Comparison of ENCODE assay signal across 21 mouse cellular contexts in the genomic region with DNA sequence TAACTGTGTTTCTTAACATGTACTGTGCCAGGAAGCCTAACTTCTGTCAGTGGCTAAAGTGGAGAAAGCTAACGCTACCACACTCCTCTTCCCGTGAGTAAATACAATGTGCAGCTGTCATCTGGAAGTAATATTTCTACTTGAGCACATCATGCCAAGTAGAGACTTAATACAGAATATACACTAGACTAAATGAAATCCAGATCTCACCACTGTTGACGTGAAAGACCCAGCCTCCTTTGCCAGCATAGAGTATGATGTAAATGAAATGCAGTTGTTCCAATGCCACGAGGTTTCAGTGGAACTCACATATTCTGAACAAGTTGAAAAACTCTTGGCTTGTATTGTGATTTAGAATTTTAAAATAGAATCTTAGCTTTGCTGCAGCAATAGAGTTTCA.
DNase-seq lines count a peak whose midpoint lies in the region; ATAC-seq and TF ChIP-seq lines count a peak whose summit lies in the region.
"Had no signal": no experiment of that assay in that cellular context is flagged by ENCODE, and none has a peak within 500 bp of the region (broad histone marks: within the 10 kb centered on the region; RNA-seq: fewer than 3 reads in every experiment).

No protein-coding gene starts in this region.

- WGBS in embryonic facial prominence, embryonic 11.5 days, result 31% methylated on average over 4 of the region's 4 CpGs
- 44% methylated on average over 4 of the region's 4 CpGs for WGBS in embryonic facial prominence, embryonic 10.5 days
- WGBS in embryonic facial prominence, embryonic 12.5 days, result 27% methylated on average over 4 of the region's 4 CpGs
- 34% methylated on average over 4 of the region's 4 CpGs for WGBS in limb, embryonic 15.5 days
- WGBS in midbrain, embryonic 10.5 days, result 84% methylated on average over 4 of the region's 4 CpGs

- ATAC-seq in embryonic facial prominence, embryonic 11.5 days (replicated peaks; ENCODE audit: insufficient number of reproducible peaks, low FRiP score, low TSS enrichment, low read depth), result peak; percentile 81
- peak; percentile 85 for ATAC-seq in embryonic facial prominence, embryonic 12.5 days (ENCODE audit: insufficient number of reproducible peaks, insufficient read depth, low FRiP score, low TSS enrichment)
- peak; percentile 48; the same call in 1 of the 2 replicates for ATAC-seq in limb, embryonic 15.5 days (ENCODE audit: insufficient number of reproducible peaks, low FRiP score, low TSS enrichment, low read depth)
- ATAC-seq: forebrain, embryonic 16.5 days; hindbrain, embryonic 16.5 days; inflammation-experienced regulatory T-cells, adult 6 months; intestine, postnatal 0 days had no signal

- peak; percentile 85 for DNase-seq in embryonic facial prominence, embryonic 11.5 days (ENCODE audit: low spot score)
- DNase-seq in embryonic facial prominence, embryonic 10.5 days (ENCODE audit: low spot score), result no peak
- no peak for DNase-seq in spleen, adult 12 weeks (ENCODE audit: low spot score)
- DNase-seq in gastrocnemius, adult 2 months, result no peak
- DNase-seq in midbrain, embryonic 10.5 days (ENCODE audit: low spot score), result no peak
- DNase-seq: adrenal gland, postnatal 10 days; cerebellum, adult 11 months; cerebellum, adult 8-10 months; cerebellum, postnatal 14 days; gastrocnemius, postnatal 25 days had no signal

- no peak for TF ChIP-seq CTCF in embryonic fibroblast, embryonic 13.5 days (IDR thresholded peaks at IDR 0.05; ENCODE audit: borderline replicate concordance, insufficient read depth, low read length)
- no peak for TF ChIP-seq CTCF in gastrocnemius, adult 2 months (IDR thresholded peaks at IDR 0.05)

- intact Hi-C loops in gastrocnemius, adult 2 months (cut with DNase I), result no loop called here

- H3K4me3 ChIP-seq in embryonic facial prominence, embryonic 11.5 days (ENCODE audit: low read depth, low read length), result no peak overlapping the region
- no peak overlapping the region for H3K4me3 ChIP-seq in embryonic facial prominence, embryonic 10.5 days
- no peak overlapping the region for H3K4me3 ChIP-seq in embryonic facial prominence, embryonic 12.5 days
- no peak overlapping the region for H3K4me3 ChIP-seq in embryonic fibroblast, embryonic 13.5 days (ENCODE audit: insufficient read depth, low read length)
- no peak overlapping the region for H3K4me3 ChIP-seq in limb, embryonic 15.5 days
- H3K4me3 ChIP-seq in gastrocnemius, adult 2 months, result no peak overlapping the region
- no peak overlapping the region for H3K4me3 ChIP-seq in midbrain, embryonic 10.5 days
- H3K4me3 ChIP-seq: forebrain, embryonic 12.5 days; heart, embryonic 12.5 days; hindbrain, embryonic 12.5 days had no signal

- no peak for TF ChIP-seq POLR2A in embryonic fibroblast, embryonic 13.5 days (IDR thresholded peaks at IDR 0.05; ENCODE audit: low read depth, low read length)

- no peaks in the 10 kb centered on the region for H3K4me1 ChIP-seq in embryonic facial prominence, embryonic 11.5 days (ENCODE audit: control insufficient read depth, insufficient read depth, low read length)
- peaks cover 11% of the 10 kb centered on the region; the same call in 1 of the 2 replicates for H3K4me1 ChIP-seq in embryonic facial prominence, embryonic 10.5 days
- peaks cover 11% of the 10 kb centered on the region; the same call in 1 of the 2 replicates for H3K4me1 ChIP-seq in embryonic facial prominence, embryonic 12.5 days
- H3K4me1 ChIP-seq in embryonic fibroblast, embryonic 13.5 days (ENCODE audit: control insufficient read depth, insufficient read depth, low read length), result no peaks in the 10 kb centered on the region
- H3K4me1 ChIP-seq in limb, embryonic 15.5 days, result no peaks in the 10 kb centered on the region
- H3K4me1 ChIP-seq in midbrain, embryonic 10.5 days, result 0 out of 2 replicates have a peak, but pooled peaks cover 8% of the 10 kb centered on the region

- H3K27ac ChIP-seq in embryonic facial prominence, embryonic 11.5 days (replicated peaks; ENCODE audit: low read depth, low read length), result 0 out of 2 replicates have a peak overlapping the region, but pooled peaks have one; percentile 8
- H3K27ac ChIP-seq in embryonic facial prominence, embryonic 10.5 days (replicated peaks), result no peak overlapping the region
- H3K27ac ChIP-seq in embryonic facial prominence, embryonic 12.5 days, result peak overlapping the region; percentile 64
- H3K27ac ChIP-seq in embryonic fibroblast, embryonic 13.5 days (ENCODE audit: insufficient read depth, low read length), result peak overlapping the region; percentile 40; the same call in 1 of the 2 replicates
- peak overlapping the region; percentile 43; the same call in 1 of the 2 replicates for H3K27ac ChIP-seq in limb, embryonic 15.5 days
- no peak overlapping the region for H3K27ac ChIP-seq in gastrocnemius, adult 2 months
- H3K27ac ChIP-seq in midbrain, embryonic 10.5 days (replicated peaks), result no peak overlapping the region
- H3K27ac ChIP-seq: forebrain, embryonic 12.5 days; hindbrain, embryonic 12.5 days had no signal

- no peak overlapping the region for H3K4me2 ChIP-seq in embryonic facial prominence, embryonic 11.5 days (ENCODE audit: low read depth, low read length)
- no peak overlapping the region for H3K4me2 ChIP-seq in embryonic facial prominence, embryonic 12.5 days (replicated peaks)
- H3K4me2 ChIP-seq in limb, embryonic 15.5 days, result no peak overlapping the region
- H3K4me2 ChIP-seq: forebrain, embryonic 12.5 days; heart, embryonic 12.5 days; hindbrain, embryonic 12.5 days had no signal

- H3K27me3 ChIP-seq in embryonic facial prominence, embryonic 11.5 days (ENCODE audit: control insufficient read depth, insufficient read depth, low read length), result no peaks in the 10 kb centered on the region
- H3K27me3 ChIP-seq in embryonic facial prominence, embryonic 10.5 days (replicated peaks; ENCODE audit: low read depth, poor library complexity, severe bottlenecking), result no peaks in the 10 kb centered on the region
- no peaks in the 10 kb centered on the region for H3K27me3 ChIP-seq in embryonic facial prominence, embryonic 12.5 days
- no peaks in the 10 kb centered on the region for H3K27me3 ChIP-seq in limb, embryonic 15.5 days
- H3K27me3 ChIP-seq in midbrain, embryonic 10.5 days (ENCODE audit: low read depth, poor library complexity, severe bottlenecking), result no peaks in the 10 kb centered on the region
- H3K27me3 ChIP-seq: CH12.LX; forebrain, embryonic 12.5 days; heart, embryonic 12.5 days; hindbrain, embryonic 12.5 days had no signal

- H3K9ac ChIP-seq in embryonic facial prominence, embryonic 11.5 days (replicated peaks; ENCODE audit: low read length), result no peak overlapping the region
- no peak overlapping the region for H3K9ac ChIP-seq in embryonic facial prominence, embryonic 12.5 days
- H3K9ac ChIP-seq in limb, embryonic 15.5 days, result no peak overlapping the region
- H3K9ac ChIP-seq: forebrain, embryonic 12.5 days; heart, embryonic 12.5 days; hindbrain, embryonic 12.5 days had no signal

- no peaks in the 10 kb centered on the region for H3K36me3 ChIP-seq in embryonic facial prominence, embryonic 11.5 days (replicated peaks; ENCODE audit: control insufficient read depth, insufficient read depth, low read depth, low read length)
- no peaks in the 10 kb centered on the region for H3K36me3 ChIP-seq in embryonic facial prominence, embryonic 10.5 days (replicated peaks)
- no peaks in the 10 kb centered on the region for H3K36me3 ChIP-seq in embryonic facial prominence, embryonic 12.5 days
- H3K36me3 ChIP-seq in limb, embryonic 15.5 days, result no peaks in the 10 kb centered on the region
- no peaks in the 10 kb centered on the region for H3K36me3 ChIP-seq in midbrain, embryonic 10.5 days
- H3K36me3 ChIP-seq: forebrain, embryonic 12.5 days; heart, embryonic 12.5 days; hindbrain, embryonic 12.5 days had no signal

- no peaks in the 10 kb centered on the region for H3K9me3 ChIP-seq in embryonic facial prominence, embryonic 11.5 days (replicated peaks; ENCODE audit: control insufficient read depth, low read length)
- no peaks in the 10 kb centered on the region for H3K9me3 ChIP-seq in embryonic facial prominence, embryonic 10.5 days
- no peaks in the 10 kb centered on the region for H3K9me3 ChIP-seq in embryonic facial prominence, embryonic 12.5 days
- H3K9me3 ChIP-seq in limb, embryonic 15.5 days, result no peaks in the 10 kb centered on the region
- no peaks in the 10 kb centered on the region for H3K9me3 ChIP-seq in midbrain, embryonic 10.5 days (replicated peaks)
- H3K9me3 ChIP-seq: forebrain, embryonic 12.5 days; heart, embryonic 12.5 days; hindbrain, embryonic 12.5 days had no signal

Comparison
In these comparisons a context has a peak if more than half of its experiments do, and no peak if none do; other contexts are left out.
1. H3K27ac ChIP-seq: peak in embryonic facial prominence, embryonic 11.5 days (single experiment), embryonic facial prominence, embryonic 12.5 days (single experiment), embryonic fibroblast, embryonic 13.5 days (single experiment) and limb, embryonic 15.5 days (single experiment); none in embryonic facial prominence, embryonic 10.5 days (single experiment), gastrocnemius, adult 2 months (single experiment) and midbrain, embryonic 10.5 days (single experiment).
2. Peak in every context shown above with its lines, with median percentiles within 50 percentile points of each other: ATAC-seq.